Mouse (Mus musculus) ES-Bruce4 (cell line): ENCODE measurements around the gene Gpr31b.
A peak's percentile ranks its signal among the peaks of the same experiment; 100 is the strongest.
"Not testable (repeated sequence)": the region's sequence is repeated elsewhere in the genome, so short reads cannot be mapped to it uniquely, and the experiment has no call there.

ENCODE experiments used
- CTCF ChIP-seq: IDR thresholded peaks from one replicate; pipeline ENCODE4 v1.8.1; 2011; ENCODE audit warnings: low read depth, low read length
- POLR2A ChIP-seq: IDR thresholded peaks from one replicate; pipeline ENCODE4 v1.8.1; 2011; ENCODE audit warnings: low read length; ENCODE audit not compliant: insufficient read depth

DNA sequence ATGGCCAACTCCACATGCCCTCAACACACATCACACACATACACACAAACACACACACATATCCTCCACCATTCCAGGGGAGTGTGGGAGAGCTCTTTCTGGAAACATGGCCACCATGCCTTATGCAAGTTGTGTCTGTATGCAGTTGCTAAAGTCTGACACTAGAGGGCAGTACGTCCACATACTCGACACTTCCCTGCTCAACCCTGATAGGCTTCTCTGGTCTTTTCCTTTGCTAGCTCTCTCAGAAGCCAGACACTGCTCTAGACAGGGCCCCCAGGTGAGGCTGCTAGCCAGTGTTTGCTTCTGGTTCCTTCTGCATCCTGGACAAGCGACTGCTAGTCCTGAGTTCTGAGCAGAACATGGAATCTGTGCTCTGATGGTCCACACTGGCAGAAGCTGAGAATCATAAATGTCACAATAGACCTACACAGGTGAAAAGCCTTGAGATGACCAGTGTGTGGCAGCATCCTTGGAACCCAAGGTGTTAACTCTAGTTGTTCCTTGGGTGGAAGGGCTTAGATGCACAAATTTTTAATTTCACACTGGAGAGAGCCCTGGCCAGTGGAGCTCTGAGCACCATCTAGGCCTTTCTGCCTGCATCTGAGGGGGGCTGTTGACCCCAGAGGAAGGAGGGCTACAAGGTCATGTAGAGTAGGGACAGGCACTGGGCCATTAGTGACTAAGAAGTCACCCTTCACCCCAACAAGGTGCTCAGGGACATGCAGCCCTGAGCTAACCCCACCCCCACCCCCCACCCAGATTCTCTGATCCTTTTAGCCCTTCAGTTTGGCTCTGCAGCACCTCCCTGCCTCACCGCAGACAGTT is 8.0 kb downstream of the Gpr31b start:
- TF ChIP-seq POLR2A, result not testable (repeated sequence)
- TF ChIP-seq CTCF, result peak; percentile 5
